Mouse (Mus musculus) lung, embryonic 16.5 days (tissue): ENCODE measurements around the gene Gm28079. TPM values are rescaled to one million over a fixed set of nuclear protein-coding genes. Genes with fewer than 3 reads are reported as not detected.
"Not testable (repeated sequence)": the region's sequence is repeated elsewhere in the genome, so short reads cannot be mapped to it uniquely, and the experiment has no call there.

ENCODE experiments used
- ATAC-seq: fragments of 200-750 bp; cut with Nextera tagmentation; 2 replicates; pipeline ENCODE4 v1.8.0; 2017; ENCODE audit warnings: low read depth, mild to moderate bottlenecking, moderate library complexity
- H3K27ac ChIP-seq: fragments of 300-500 bp; sonication (generic); 2 replicates; pipeline ENCODE4 v1.5.1; 2014; ENCODE audit warnings: mild to moderate bottlenecking, control low read depth, low read length
- H3K27me3 ChIP-seq: fragments of 300-500 bp; sonication (generic); 2 replicates; pipeline ENCODE4 v1.6.1; 2014; ENCODE audit warnings: low read depth, low read length, mixed read lengths; ENCODE audit not compliant: control insufficient read depth, insufficient read depth
- H3K36me3 ChIP-seq: fragments of 300-500 bp; sonication (generic); 2 replicates; pipeline ENCODE4 v1.6.1; 2014; ENCODE audit warnings: low read length; ENCODE audit not compliant: control insufficient read depth, insufficient read depth
- H3K4me1 ChIP-seq: fragments of 300-500 bp; sonication (generic); replicated peaks from 2 replicates; pipeline ENCODE4 v1.6.1; 2014; ENCODE audit warnings: low read length, mixed read lengths; ENCODE audit not compliant: control insufficient read depth, insufficient read depth
- H3K4me2 ChIP-seq: fragments of 300-500 bp; sonication (generic); 2 replicates; pipeline ENCODE4 v1.6.1; 2014; ENCODE audit warnings: low read depth, low read length, control low read depth
- H3K4me3 ChIP-seq: fragments of 300-500 bp; sonication (generic); 2 replicates; pipeline ENCODE4 v1.5.1; 2014; ENCODE audit warnings: mild to moderate bottlenecking, low read length, control low read depth
- H3K9ac ChIP-seq: fragments of 300-500 bp; sonication (generic); 2 replicates; pipeline ENCODE4 v1.6.1; 2014; ENCODE audit warnings: low read length, control low read depth
- H3K9me3 ChIP-seq: fragments of 300-500 bp; sonication (generic); 2 replicates; pipeline ENCODE4 v1.6.1; 2016; ENCODE audit warnings: low read length; ENCODE audit not compliant: control insufficient read depth
- WGBS: fragments of 180-500 bp; shearing (Covaris S2); extraction: QIAGEN DNeasy Blood & Tissue Kit; methylation state at CpG from one replicate; pipeline ENCODE4 v1.1.7; 2014; 5-methylcytosine and 5-hydroxymethylcytosine counted together
- polyA plus RNA-seq: library from polyadenylated mRNA; unstranded; fragments of >200 nt; fragmentation: Nextera tagmentation; extraction: Ambion mirVana; gene quantifications from 2 replicates; pipeline ENCODE4 v1.2.1, GENCODE M21; 2015

The Gm28079 gene
- not detected in 2 replicates for polyA plus RNA-seq

DNA sequence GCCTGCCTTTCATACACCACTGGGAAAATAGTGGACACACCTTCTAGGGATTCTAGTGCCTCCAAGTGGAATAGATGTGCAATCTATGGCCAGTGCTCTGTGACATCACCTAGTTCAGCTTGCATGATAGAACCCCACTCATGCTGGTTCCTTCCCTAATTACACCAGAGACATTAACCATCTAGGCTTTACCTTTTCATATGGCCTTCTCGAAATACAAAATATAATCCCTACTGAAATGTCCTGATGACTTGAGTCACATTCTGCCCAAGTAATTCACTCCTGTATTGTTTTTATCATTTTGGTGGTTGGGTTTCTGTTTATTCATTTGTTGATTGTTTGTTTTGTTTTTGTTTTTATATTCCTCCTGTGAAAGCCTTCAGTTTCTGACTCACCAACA lies at the start of gene Gm28079:
Gene Gm28079, minus strand, starts transcription at position 101 of the 400 bp plus-strand sequence.
- not testable (repeated sequence) for H3K9ac ChIP-seq, H3K27ac ChIP-seq, H3K4me3 ChIP-seq, H3K36me3 ChIP-seq, H3K9me3 ChIP-seq, ATAC-seq, H3K4me2 ChIP-seq, H3K27me3 ChIP-seq, H3K4me1 ChIP-seq
- WGBS: no CpG with 5 or more reads among the region's 1 CpGs
